Mouse (Mus musculus) brain, embryonic 14.5 days (tissue): ENCODE results near the gene Usp22. TPM values are rescaled to one million over a fixed set of nuclear protein-coding genes. Genes with fewer than 3 reads are reported as not detected.

Source experiments
- DNase-seq: peaks from one replicate; pipeline ENCODE4 v3.0.0-alpha.2; 2011; ENCODE audit warnings: low read depth
- CTCF ChIP-seq: fragments of 200-500 bp; IDR thresholded peaks from 2 replicates; pipeline ENCODE4 v1.5.1; 2012; ENCODE audit warnings: inconsistent platforms, mild to moderate bottlenecking, moderate library complexity, borderline replicate concordance; ENCODE audit not compliant: insufficient read depth, insufficient read length; ENCODE audit errors: extremely low read depth
- POLR2A ChIP-seq: fragments of 200-500 bp; IDR thresholded peaks from 2 replicates; pipeline ENCODE4 v1.6.1; 2012; ENCODE audit warnings: mild to moderate bottlenecking, inconsistent platforms, borderline replicate concordance; ENCODE audit not compliant: poor library complexity, insufficient read depth, insufficient read length, severe bottlenecking; ENCODE audit errors: extremely low read depth
- polyA plus RNA-seq: library from polyadenylated mRNA; depleted of rRNA; stranded (reverse); fragments of >200 nt; gene quantifications from 2 replicates; pipeline ENCODE4 v1.2.3, GENCODE M21; 2012

Gene Usp22
- polyA plus RNA-seq, 1 experiment = 370 TPM

DNA sequence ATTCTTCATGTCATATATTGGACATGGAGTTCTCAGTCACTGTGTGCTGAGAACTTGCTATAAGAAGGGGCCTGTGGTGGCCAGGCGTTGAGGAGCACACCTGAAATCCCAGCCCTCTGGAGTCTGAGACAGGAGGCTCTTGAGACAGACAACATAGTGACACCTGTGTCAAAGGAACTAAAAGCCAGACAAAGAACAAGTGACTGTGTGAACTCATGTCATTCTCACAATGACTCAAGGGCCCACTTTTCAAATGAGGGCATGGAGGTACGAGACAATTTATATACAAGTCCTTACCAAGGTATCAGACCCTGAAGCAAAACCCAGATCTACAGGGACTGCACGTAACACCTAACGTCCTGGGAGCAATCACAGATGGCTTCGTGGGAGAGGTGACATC, 48.9 kb downstream of the Usp22 start:
- no peak for DNase-seq
- TF ChIP-seq CTCF (no peak), POLR2A (no peak)

DNA sequence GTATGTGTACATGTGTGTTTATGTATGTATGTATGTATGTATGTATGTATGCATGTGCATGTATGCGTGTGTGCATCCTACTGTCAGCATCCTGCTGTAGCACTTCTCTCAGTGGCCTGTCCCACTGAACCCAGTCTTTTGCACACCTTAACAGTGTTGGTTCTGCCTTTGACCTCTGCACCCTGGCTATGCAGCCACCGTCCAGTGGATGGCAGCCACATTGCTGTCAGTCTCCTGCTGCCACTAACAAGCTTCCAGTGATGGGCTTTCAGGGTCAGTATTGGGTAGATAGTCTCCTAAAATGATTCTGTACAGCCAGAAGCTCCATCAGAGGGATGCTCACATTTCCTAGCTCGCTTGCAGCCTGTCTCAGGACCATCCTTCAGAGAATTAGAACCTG, 51.0 kb downstream of the Usp22 start:
- no peak for DNase-seq
- TF ChIP-seq CTCF = no peak
- TF ChIP-seq POLR2A = no peak

DNA sequence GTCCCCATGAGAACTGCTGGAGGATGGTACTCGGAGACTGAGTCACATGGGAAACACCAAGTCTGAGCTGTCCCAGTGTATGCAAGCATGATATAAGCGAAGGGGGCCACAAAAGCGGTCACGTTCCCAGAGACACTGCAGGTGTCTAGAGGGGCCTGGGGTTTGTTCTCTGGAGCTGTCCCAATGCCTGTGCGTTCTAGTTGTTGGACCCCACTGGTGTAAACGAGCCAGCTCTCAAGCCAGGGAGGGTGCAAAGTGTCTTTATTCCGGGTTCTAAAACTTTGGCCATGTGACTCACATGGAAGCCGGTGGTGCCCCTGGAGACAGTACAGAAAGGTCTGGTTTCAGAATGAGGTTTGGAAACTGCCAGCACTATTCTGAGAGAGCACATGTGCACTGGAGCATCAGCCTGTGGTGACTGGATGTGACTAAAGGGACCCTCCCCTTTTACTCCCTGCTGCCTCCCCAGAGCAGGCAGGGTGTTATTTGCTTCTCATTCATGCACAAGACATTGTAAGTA, 52.0 kb downstream of the Usp22 start:
- DNase-seq = no peak
- TF ChIP-seq CTCF (no peak), POLR2A (no peak)

DNA sequence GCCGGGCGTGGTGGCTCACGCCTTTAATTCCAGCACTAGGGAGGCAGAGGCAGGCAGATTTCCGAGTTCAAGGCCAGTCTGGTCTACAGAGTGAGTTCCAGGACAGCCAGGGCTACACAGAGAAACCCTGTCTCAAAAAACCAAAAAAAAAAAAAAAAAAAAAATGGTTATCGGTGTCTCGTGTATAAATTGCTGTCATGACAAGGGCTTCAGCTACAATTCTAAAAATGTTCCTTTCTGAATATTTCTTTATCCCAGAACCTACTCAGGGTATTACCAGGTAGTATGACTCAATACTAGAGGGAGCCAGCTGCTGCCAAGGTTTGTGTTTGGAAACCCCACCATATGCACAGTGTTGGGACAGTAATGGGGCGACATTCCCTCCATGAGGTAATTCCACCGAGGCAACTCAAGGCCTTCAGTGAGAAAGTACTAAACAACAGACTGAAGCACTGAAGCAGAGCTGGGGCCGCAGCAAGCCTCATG, 52.5 kb downstream of the Usp22 start:
- no peak for DNase-seq
- TF ChIP-seq POLR2A (no peak), CTCF (no peak)

DNA sequence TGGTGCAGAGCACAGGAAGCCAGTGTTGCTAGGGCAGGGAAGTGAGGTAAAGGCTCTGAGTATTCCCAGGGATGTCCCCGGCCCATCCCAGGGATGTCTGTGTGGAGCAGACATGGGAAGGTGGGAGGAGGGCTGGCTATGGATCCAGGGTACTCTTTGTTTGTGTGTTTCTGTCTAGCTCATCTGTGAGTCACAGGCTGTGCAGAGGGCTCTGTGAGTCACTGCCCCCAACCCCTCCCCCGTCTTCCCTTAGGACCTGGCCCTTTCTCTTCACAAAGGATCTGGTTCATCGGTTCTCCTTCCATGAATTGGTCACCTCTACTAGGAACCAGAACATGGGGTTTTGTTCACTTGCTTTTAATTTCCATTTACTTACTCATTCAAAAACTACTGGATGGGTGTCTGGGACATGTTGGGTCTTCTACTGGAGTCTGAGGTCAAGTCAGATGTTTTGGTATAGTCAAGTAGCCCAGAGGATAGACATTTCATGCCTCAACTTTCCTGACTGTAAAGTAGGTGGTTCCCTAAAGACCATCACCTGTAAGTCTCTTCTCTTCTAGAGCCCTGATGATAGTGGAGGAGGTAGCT, 54.8 kb downstream of the Usp22 start:
- TF ChIP-seq CTCF (no peak), POLR2A (no peak)
- DNase-seq = no peak

DNA sequence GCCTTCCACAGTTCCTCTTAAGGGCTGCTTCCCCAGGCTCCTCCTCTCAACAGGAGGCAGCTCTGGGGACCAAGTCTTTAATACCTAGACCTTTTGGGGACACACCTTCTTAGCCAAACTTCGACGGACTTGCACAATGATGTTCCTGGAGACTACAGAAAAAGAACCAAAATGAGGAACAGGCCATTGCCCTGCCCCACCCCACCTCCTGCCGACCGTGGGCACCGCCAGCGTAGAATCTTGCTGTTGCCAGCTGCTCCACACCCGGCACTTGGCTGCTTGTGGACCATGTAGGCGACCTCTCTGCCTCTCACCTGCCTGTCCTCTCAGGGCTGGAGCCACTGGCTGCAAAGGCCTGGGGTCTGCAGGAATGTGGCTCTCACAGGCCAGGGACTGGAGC, 58.6 kb downstream of the Usp22 start:
- no peak for DNase-seq
- TF ChIP-seq CTCF = no peak
- TF ChIP-seq POLR2A = no peak

DNA sequence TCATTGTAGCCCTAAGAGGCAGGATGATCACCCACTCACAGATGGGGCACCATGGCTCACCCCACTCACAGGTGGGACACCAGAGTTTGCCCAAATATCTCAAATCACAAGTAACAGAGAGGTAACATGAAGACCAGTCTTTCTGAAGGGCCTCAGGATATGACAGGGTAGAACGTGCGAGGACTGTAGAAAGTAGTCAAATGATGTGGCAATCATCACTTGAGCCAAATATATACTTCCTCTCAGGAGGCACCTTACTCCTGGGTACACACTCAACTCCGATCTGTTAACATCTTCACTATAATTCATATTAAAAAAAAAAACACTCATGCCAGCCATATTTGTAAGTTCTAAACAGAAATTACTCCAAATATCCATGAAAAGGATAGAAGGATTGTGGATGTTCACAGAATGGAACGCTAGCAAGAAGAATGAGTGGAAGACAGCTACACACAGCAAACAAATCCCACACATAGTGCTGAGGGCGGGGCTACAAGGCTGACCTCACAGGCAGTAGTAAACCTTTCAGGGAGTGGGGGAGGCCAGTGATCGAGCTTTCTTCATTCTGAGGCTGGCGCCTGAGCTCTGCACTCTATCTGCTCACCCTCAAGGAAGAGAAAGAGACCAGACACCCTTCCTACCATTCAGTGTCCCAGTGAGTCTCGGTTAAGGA, 62.4 kb downstream of the Usp22 start:
- TF ChIP-seq POLR2A (no peak), CTCF (no peak)
- DNase-seq = no peak

DNA sequence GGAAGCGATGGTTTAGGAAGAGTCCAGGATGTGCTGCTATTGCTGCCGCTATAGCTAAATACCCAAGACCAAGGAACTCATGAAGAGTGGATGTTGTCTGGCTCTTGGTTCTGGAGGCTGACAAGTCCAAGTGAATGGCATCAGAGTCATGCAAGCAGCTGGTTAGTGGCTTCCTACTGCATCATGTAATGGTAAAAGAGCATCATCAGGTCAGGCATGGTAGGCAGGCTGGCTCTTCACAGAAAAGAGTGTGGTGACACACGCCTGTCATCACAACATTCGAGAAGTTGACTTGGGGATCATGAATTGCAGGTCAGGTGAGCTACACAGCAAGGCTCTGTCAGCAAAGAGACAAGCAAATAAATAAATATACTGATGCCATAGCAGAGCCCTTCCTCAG, 63.4 kb downstream of the Usp22 start:
- no peak for TF ChIP-seq CTCF
- no peak for TF ChIP-seq POLR2A
- DNase-seq = no peak

DNA sequence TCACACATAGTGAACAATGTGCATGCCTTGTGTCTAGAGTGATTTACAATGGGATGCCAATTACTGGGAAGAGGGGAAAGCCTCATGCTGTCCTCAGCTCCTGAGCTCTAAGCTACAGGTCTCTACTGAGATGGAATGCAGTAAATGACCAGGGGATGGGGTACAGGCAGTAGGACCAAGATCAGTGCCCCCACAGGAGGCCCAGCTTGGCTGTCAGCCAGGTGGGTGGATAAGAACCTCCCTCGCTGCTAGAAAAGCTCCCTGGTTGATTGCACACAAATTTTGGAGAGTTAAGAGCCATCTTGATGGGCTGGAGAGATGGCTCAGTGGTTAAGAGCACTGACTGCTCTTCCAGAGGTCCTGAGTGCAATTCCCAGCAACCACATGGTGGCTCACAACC, 63.9 kb downstream of the Usp22 start:
- no peak for DNase-seq
- TF ChIP-seq CTCF (no peak), POLR2A (no peak)

DNA sequence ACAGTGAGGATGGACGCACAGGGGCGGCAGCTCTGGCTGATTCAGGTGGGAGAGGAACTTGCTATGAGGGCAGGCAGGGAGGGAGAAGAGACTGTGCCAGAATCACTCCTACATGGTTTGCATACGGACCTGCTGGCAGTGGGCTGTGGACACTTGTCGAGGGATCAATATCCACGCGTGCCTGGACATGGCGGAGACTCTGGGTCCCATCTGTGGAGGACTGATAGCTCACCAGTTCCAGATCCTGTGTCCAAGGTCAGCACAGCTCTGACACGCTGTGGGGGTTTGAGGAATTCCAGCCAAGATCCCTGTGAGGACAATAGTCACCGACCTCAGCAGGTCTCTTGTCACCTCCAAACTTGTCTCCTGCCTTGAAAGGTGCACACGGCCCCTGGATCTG, 64.7 kb downstream of the Usp22 start:
- DNase-seq = no peak
- TF ChIP-seq CTCF (no peak), POLR2A (no peak)

DNA sequence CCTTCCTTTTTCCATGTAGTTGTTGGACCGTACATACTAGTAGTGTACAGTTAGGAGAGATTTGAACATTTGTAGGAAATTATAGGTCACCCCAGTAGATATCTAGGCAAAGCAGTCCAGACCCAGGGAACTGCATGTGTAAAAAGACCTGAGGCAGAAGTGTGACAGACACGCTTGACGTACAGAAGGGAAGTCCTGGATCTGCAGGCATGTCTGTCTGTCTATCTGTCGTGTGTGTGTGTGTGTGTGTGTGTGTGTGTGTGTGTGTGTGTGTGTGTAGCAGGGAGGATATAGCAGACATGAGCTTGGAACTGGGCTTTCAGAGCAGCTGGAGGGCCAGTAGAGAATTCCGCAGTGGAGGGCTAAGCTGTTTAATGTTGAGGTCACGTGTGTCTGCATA, 65.1 kb downstream of the Usp22 start:
- TF ChIP-seq CTCF = no peak
- TF ChIP-seq POLR2A = no peak
- no peak for DNase-seq

DNA sequence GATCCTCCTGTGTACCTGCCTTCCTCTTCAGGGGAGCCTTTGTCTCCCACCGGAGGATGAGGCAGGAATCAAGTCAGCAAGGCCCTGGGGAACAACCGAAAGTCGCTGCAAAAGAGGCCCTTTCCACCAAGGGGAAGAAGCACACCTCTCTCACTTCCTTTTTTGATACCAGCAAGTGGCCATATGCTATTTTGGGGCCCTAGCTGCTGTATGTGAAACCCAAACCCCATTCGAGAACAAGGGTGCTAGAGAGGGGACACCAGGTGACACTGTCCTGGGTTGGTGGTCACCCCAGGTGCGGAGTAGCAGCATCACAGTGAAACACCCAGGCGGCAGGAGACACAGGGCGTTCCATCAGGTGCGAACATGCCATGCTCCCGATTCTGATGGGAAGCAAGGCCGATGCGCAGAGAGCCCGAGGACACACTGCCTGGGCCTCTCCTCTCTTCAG, 65.9 kb downstream of the Usp22 start:
- TF ChIP-seq CTCF = no peak
- no peak for TF ChIP-seq POLR2A
- no peak for DNase-seq

DNA sequence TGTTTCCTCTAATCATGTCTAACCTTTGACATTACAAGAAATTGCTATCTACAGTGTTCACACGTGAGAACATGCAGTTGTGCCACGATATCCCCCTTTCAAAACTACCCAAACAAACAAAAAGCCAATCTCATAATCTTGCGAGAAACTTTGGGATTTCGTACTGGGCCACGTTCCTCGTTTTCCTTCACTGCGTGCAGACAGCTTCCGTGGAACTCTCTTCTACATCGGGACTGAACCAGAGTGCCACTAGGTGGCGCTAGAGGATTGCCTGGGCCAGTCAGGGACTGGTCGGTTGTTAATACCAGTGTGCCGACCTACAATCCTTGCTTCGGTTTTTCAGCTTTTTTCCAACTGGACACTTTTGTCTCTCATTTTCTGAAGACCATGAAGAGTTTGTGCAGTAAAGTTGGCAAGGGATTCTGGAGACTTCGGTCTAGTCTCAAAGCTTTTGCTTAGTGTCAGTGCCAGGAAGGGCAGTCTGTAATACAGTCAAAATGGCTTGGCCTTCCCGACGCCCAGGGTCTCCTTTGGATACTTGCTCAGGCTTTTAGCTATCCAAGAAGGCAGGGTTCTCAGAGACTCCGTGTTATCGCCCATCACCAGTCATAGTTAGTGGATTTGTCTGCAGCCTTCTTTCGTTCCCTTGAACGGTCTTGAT, 70.5 kb downstream of the Usp22 start:
- TF ChIP-seq CTCF (peak; percentile 99), POLR2A (no peak)

More for the DNA sequence above, 70.5 kb downstream of the Usp22 start:
- DNase-seq = peak; percentile 95
